Mouse (Mus musculus) v-Abl transformed pro-B cells (cell line): ENCODE data around the gene Gpr157.

ENCODE experiments used
- in situ Hi-C, 2 experiments: fragments of 400-800 bp; cut with MboI; formaldehyde crosslinking; loops; one replicate each; pipeline ENCODE4 v1.15.1; 2025; ENCODE audit not compliant: unreplicated experiment in 2 of 2

Gene Gpr157

GRCm38 (mm10) chr4:150105671-150106070 lies 18.5 kb downstream of the Gpr157 start:
- in situ Hi-C loops = loop anchor here (10.0 to 25.0 kb wide), 5 partner anchors 301 to 968 kb away; partner anchors contain the start of genes Cenps (in 1 of the 2) and Cort (in 1 of the 2)

GRCm38 (mm10) chr4:150106637-150107036 lies 19.5 kb downstream of the Gpr157 start:
- in situ Hi-C loops = loop anchor here (10.0 to 25.0 kb wide), 5 partner anchors 302 to 969 kb away; partner anchors contain the start of genes Cenps (in 1 of the 2) and Cort (in 1 of the 2)

- in situ Hi-C loops = loop anchor here (10.0 to 25.0 kb wide), 5 partner anchors 305 to 972 kb away; partner anchors contain the start of genes Cenps (in 1 of the 2) and Cort (in 1 of the 2)
Measured at GRCm38 (mm10) chr4:150109636-150110035, 22.5 kb downstream of the Gpr157 start.

- in situ Hi-C loops = loop anchor here (25.0 kb wide), 2 partner anchors 498 to 973 kb away; partner anchors contain the start of genes Cenps (in 1 of the 2) and Cort (in 1 of the 2)
Measured at GRCm38 (mm10) chr4:150110373-150110772, 23.2 kb downstream of the Gpr157 start.

GRCm38 (mm10) chr4:150112867-150113266 lies 25.7 kb downstream of the Gpr157 start:
- in situ Hi-C loops = loop anchor here (25.0 kb wide), 2 partner anchors 501 to 976 kb away; partner anchors contain the start of genes Cenps (in 1 of the 2) and Cort (in 1 of the 2)

GRCm38 (mm10) chr4:150114505-150115061 lies 27.4 kb downstream of the Gpr157 start:
- in situ Hi-C loops = loop anchor here (25.0 kb wide), 2 partner anchors 502 to 977 kb away; partner anchors contain the start of genes Cenps (in 1 of the 2) and Cort (in 1 of the 2)

- in situ Hi-C loops = loop anchor here (25.0 kb wide), 2 partner anchors 505 to 980 kb away; partner anchors contain the start of genes Cenps (in 1 of the 2) and Cort (in 1 of the 2)
Measured at GRCm38 (mm10) chr4:150117311-150117710, 30.1 kb downstream of the Gpr157 start.

GRCm38 (mm10) chr4:150118163-150118562 lies 31.0 kb downstream of the Gpr157 start:
- in situ Hi-C loops = loop anchor here (25.0 kb wide), 2 partner anchors 506 to 981 kb away; partner anchors contain the start of genes Cenps (in 1 of the 2) and Cort (in 1 of the 2)

GRCm38 (mm10) chr4:150119055-150119454 lies 31.9 kb downstream of the Gpr157 start, which contains the start of gene Slc2a5:
Slc2a5 (plus strand) TSS chr4:150119283.
- in situ Hi-C loops = loop anchor here (25.0 kb wide), 2 partner anchors 507 to 982 kb away; partner anchors contain the start of genes Cenps (in 1 of the 2) and Cort (in 1 of the 2)

- in situ Hi-C loops = loop anchor here (25.0 kb wide), 2 partner anchors 507 to 982 kb away; partner anchors contain the start of genes Cenps (in 1 of the 2) and Cort (in 1 of the 2)
Measured at GRCm38 (mm10) chr4:150119640-150120039, 32.5 kb downstream of the Gpr157 start.

- in situ Hi-C loops = loop anchor here (25.0 kb wide), 2 partner anchors 508 to 983 kb away; partner anchors contain the start of genes Cenps (in 1 of the 2) and Cort (in 1 of the 2)
Measured at GRCm38 (mm10) chr4:150120173-150120833, 33.1 kb downstream of the Gpr157 start.

- in situ Hi-C loops = loop anchor here (25.0 kb wide), 2 partner anchors 509 to 984 kb away; partner anchors contain the start of genes Cenps (in 1 of the 2) and Cort (in 1 of the 2)
Measured at GRCm38 (mm10) chr4:150121430-150121829, 34.3 kb downstream of the Gpr157 start.

- in situ Hi-C loops = loop anchor here (25.0 kb wide), 2 partner anchors 510 to 985 kb away; partner anchors contain the start of genes Cenps (in 1 of the 2) and Cort (in 1 of the 2)
Measured at GRCm38 (mm10) chr4:150122476-150122875, 35.3 kb downstream of the Gpr157 start.

- in situ Hi-C loops = no loop called here
Measured at GRCm38 (mm10) chr4:150126373-150126772, 39.2 kb downstream of the Gpr157 start.

GRCm38 (mm10) chr4:150127894-150128293 lies 40.7 kb downstream of the Gpr157 start:
- in situ Hi-C loops = no loop called here

- in situ Hi-C loops = no loop called here
Measured at GRCm38 (mm10) chr4:150128571-150128970, 41.4 kb downstream of the Gpr157 start.

GRCm38 (mm10) chr4:150130661-150131060 lies 43.5 kb downstream of the Gpr157 start:
- in situ Hi-C loops = no loop called here

GRCm38 (mm10) chr4:150132692-150133271 lies 45.6 kb downstream of the Gpr157 start:
- in situ Hi-C loops = no loop called here

- in situ Hi-C loops = no loop called here
Measured at GRCm38 (mm10) chr4:150135254-150135653, 48.1 kb downstream of the Gpr157 start.

GRCm38 (mm10) chr4:150136693-150137092 lies 49.5 kb downstream of the Gpr157 start:
- in situ Hi-C loops = no loop called here
